Mouse (Mus musculus): ENCODE measurements at regions not wholly inside any gene's neighbourhood (a gene's known extent, or its start where the extent isn't known, plus 50 kb on each side); places are given as distances from the start of the nearest gene placed in this dataset.

DNA sequence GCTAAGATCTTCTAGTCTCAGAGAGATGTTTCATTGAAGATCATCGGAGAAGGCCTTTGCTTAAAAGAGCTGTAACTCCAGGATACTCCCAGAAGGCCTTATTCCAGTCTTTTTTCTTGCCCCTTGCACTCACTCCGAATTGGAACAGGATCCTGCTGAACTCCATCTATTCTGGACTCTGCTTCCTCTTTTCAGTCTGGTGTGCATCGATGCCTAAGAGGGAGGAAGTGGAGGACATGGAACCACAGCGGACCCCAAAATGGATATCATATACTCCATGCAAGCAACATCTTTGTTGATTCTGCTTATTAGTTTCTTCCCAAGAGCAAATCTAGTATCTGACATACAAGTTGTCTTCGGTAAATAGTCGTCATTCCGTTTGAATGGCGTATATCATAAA is 183.6 kb upstream of the Palmd start:
- TF ChIP-seq EP300 (IDR thresholded peaks at IDR 0.05; ENCODE audit: low read depth) (no peak), CTCF (IDR thresholded peaks at IDR 0.05; ENCODE audit: low read depth) (no peak)
